Mouse (Mus musculus): ENCODE data around the gene B4galt2.

- TF ChIP-seq POLR2A (IDR thresholded peaks at IDR 0.05; ENCODE audit: borderline replicate concordance, control insufficient read depth, low read depth, low read length) (no peak), CTCF (IDR thresholded peaks at IDR 0.05; ENCODE audit: control insufficient read depth, insufficient read depth, low read length) (no peak)
Observed at GRCm38 (mm10) chr4:117921358-117921757, 38.1 kb upstream of the B4galt2 start.

Data from bone marrow, adult 2 months (tissue).